Mouse (Mus musculus) liver, adult 2 months (tissue): ENCODE measurements around the gene Fhit.

Experiments used
- CTCF ChIP-seq: fragments of 200-500 bp; IDR thresholded peaks from 2 replicates; pipeline ENCODE4 v1.5.1; 2011; ENCODE audit warnings: low read depth, low read length, control low read depth
- POLR2A ChIP-seq: fragments of 200-500 bp; IDR thresholded peaks from 2 replicates; pipeline ENCODE4 v1.6.1; 2011; ENCODE audit warnings: low read length, control low read depth; ENCODE audit not compliant: insufficient read depth; ENCODE audit errors: extremely low read depth

GRCm38 (mm10) chr14:10286027-10286426 lies 875.8 kb downstream of the Fhit start:
- TF ChIP-seq CTCF: no peak
- TF ChIP-seq POLR2A: no peak
